In the genomic region with DNA sequence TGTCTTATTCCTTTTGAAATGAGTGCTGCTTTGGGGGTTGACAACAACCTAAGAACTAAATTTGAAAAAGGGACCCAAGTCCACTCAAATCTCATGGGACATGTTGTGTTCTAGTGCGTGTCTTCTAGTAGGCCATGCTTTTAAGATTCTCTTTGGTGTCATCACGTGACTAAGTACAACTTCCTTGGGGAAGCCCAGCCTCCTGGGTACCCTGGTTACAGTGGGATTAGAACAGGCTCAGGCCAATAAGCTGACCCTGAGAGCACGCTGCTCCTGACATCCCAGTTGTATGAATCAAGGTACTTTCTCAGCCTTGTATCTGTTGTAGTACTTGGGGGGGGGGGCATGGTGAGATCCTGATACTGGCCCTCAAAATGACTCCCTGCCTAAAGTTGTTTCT, we compare ENCODE assay signal across 22 mouse cellular contexts. TPM values are rescaled to one million over a fixed set of nuclear protein-coding genes. Genes with fewer than 3 reads are reported as not detected.
A peak's percentile ranks its signal among the peaks of the same experiment; 100 is the strongest.
DNase-seq lines count a peak whose midpoint lies in the region; ATAC-seq and TF ChIP-seq lines count a peak whose summit lies in the region.
"Had no signal": no experiment of that assay in that cellular context is flagged by ENCODE, and none has a peak within 500 bp of the region (broad histone marks: within the 10 kb centered on the region; RNA-seq: fewer than 3 reads in every experiment).

No protein-coding gene starts in this region.

- H3K4me2 ChIP-seq in intestine, embryonic 14.5 days (ENCODE audit: low read length) = no peak overlapping the region
- no peak overlapping the region for H3K4me2 ChIP-seq in intestine, postnatal 0 days (replicated peaks; ENCODE audit: low read depth)
- H3K4me2 ChIP-seq in CH12.LX (ENCODE audit: insufficient read depth, low read depth, poor library complexity, severe bottlenecking) = no peak overlapping the region
- H3K4me2 ChIP-seq in forebrain, embryonic 14.5 days (ENCODE audit: low read length) = no peak overlapping the region
- H3K4me2 ChIP-seq: embryonic facial prominence, embryonic 12.5 days; forebrain, embryonic 13.5 days had no signal

- dilution Hi-C loops in CH12.LX (cut with MboI; ENCODE audit: extremely low pct_ligation_motif_present, extremely low pct_unique_long_range_greater_than_20kb, low sequenced_read_pairs) = no loop called here

- H3K9me3 ChIP-seq in intestine, embryonic 14.5 days (ENCODE audit: control insufficient read depth, low read length) = no peaks in the 10 kb centered on the region
- no peaks in the 10 kb centered on the region for H3K9me3 ChIP-seq in intestine, postnatal 0 days (ENCODE audit: control insufficient read depth)
- H3K9me3 ChIP-seq in CH12.LX (replicated peaks; ENCODE audit: low read length) = no peaks in the 10 kb centered on the region
- no peaks in the 10 kb centered on the region for H3K9me3 ChIP-seq in forebrain, embryonic 14.5 days (replicated peaks; ENCODE audit: control insufficient read depth, low read length)
- H3K9me3 ChIP-seq: embryonic facial prominence, embryonic 10.5 days; embryonic facial prominence, embryonic 12.5 days; forebrain, embryonic 13.5 days had no signal

- no peak overlapping the region for H3K27ac ChIP-seq in intestine, embryonic 14.5 days (ENCODE audit: low read depth)
- H3K27ac ChIP-seq in intestine, postnatal 0 days (ENCODE audit: low read depth, low read length) = no peak overlapping the region
- H3K27ac ChIP-seq in CH12.LX (ENCODE audit: insufficient read depth, low read depth) = no peak overlapping the region
- no peak overlapping the region for H3K27ac ChIP-seq in forebrain, embryonic 14.5 days (ENCODE audit: low read depth, low read length)
- H3K27ac ChIP-seq: embryonic facial prominence, embryonic 10.5 days; embryonic facial prominence, embryonic 12.5 days; forebrain, embryonic 13.5 days had no signal

- peak; percentile 29 for DNase-seq in intestine, embryonic 14.5 days (ENCODE audit: low spot score)
- DNase-seq in CH12.LX (ENCODE audit: extremely low read depth) (no peak), R1 (ENCODE audit: low read depth, low spot score) (peak; percentile 60)
- DNase-seq in lung, adult 18-20 months = no peak
- no peak for DNase-seq in left cerebral cortex, adult 8-10 months (ENCODE audit: low spot score in 2 of 2)
- DNase-seq in forebrain, embryonic 14.5 days (ENCODE audit: low spot score) = no peak
- DNase-seq: adrenal gland, adult 8-10 months; adrenal gland, postnatal 14 days; adrenal gland, postnatal 36 days; cerebellum, adult 11-12 months; cerebellum, adult 2 months; cerebellum, adult 9-10 months; cerebellum, postnatal 10 days; cerebellum, postnatal 25 days had no signal

- no peaks in the 10 kb centered on the region for H3K27me3 ChIP-seq in intestine, embryonic 14.5 days (replicated peaks; ENCODE audit: control insufficient read depth, insufficient read depth, low read length)
- H3K27me3 ChIP-seq in intestine, postnatal 0 days (replicated peaks; ENCODE audit: control insufficient read depth, insufficient read depth, low read length) = no peaks in the 10 kb centered on the region
- H3K27me3 ChIP-seq in CH12.LX (replicated peaks) = no peaks in the 10 kb centered on the region
- no peaks in the 10 kb centered on the region for H3K27me3 ChIP-seq in forebrain, embryonic 14.5 days (replicated peaks; ENCODE audit: control insufficient read depth, insufficient read depth, low read length)
- H3K27me3 ChIP-seq: embryonic facial prominence, embryonic 12.5 days; forebrain, embryonic 13.5 days; Patski had no signal

- H3K9ac ChIP-seq in intestine, embryonic 14.5 days (ENCODE audit: low read length) = no peak overlapping the region
- H3K9ac ChIP-seq in intestine, postnatal 0 days (ENCODE audit: low read depth, low read length) = no peak overlapping the region
- H3K9ac ChIP-seq in CH12.LX (ENCODE audit: insufficient read depth, low read depth) = no peak overlapping the region
- H3K9ac ChIP-seq in forebrain, embryonic 14.5 days (ENCODE audit: low read length) = no peak overlapping the region
- H3K9ac ChIP-seq: embryonic facial prominence, embryonic 12.5 days; forebrain, embryonic 13.5 days had no signal

- 90% methylated on average over 3 of the region's 3 CpGs for WGBS in intestine, embryonic 14.5 days
- WGBS in intestine, postnatal 0 days = 96% methylated on average over 3 of the region's 3 CpGs
- 86% methylated on average over 3 of the region's 3 CpGs for WGBS in forebrain, embryonic 14.5 days

- TF ChIP-seq CTCF in intestine, postnatal 0 days (IDR thresholded peaks at IDR 0.05; ENCODE audit: low read depth) = no peak
- no peak for TF ChIP-seq CTCF in CH12.LX (conservative IDR thresholded peaks at IDR 0.05 in 1 of 2, IDR thresholded peaks at IDR 0.05 in 1 of 2; ENCODE audit: low read depth in 2 of 2, low read length in 2 of 2)

- no peak for TF ChIP-seq RAD21 in CH12.LX (IDR thresholded peaks at IDR 0.05; ENCODE audit: low read depth, low read length)

- in situ Hi-C loops in CH12.LX (cut with MboI; ENCODE audit: low pct_ligation_motif_present, low pct_unique_long_range_greater_than_20kb, low sequenced_read_pairs) = no loop called here

- no peak for ATAC-seq in intestine, embryonic 14.5 days (replicated peaks; ENCODE audit: low FRiP score, low TSS enrichment, low read depth)
- no peak for ATAC-seq in intestine, postnatal 0 days
- no peak for ATAC-seq in forebrain, embryonic 14.5 days
- ATAC-seq: activated CD4-positive, CD25-positive, alpha-beta regulatory T cell, adult 4 months; CD4-positive, CD25-positive, alpha-beta regulatory T cell, adult 4 months; forebrain, embryonic 13.5 days; forebrain, embryonic 16.5 days; Patski had no signal

- no peaks in the 10 kb centered on the region for H3K79me2 ChIP-seq in CH12.LX (replicated peaks; ENCODE audit: control insufficient read depth, extremely low read depth, insufficient read depth, poor library complexity, severe bottlenecking)

- H3K36me3 ChIP-seq in intestine, embryonic 14.5 days (ENCODE audit: control insufficient read depth, insufficient read depth, low read length) = no peaks in the 10 kb centered on the region
- H3K36me3 ChIP-seq in intestine, postnatal 0 days (ENCODE audit: control insufficient read depth, insufficient read depth) = no peaks in the 10 kb centered on the region
- no peaks in the 10 kb centered on the region for H3K36me3 ChIP-seq in CH12.LX (replicated peaks in 1 of 2; ENCODE audit: control insufficient read depth in 1 of 2, insufficient read depth in 1 of 2, low read length in 1 of 2)
- H3K36me3 ChIP-seq in forebrain, embryonic 14.5 days (ENCODE audit: control insufficient read depth, insufficient read depth, low read length) = no peaks in the 10 kb centered on the region
- H3K36me3 ChIP-seq: embryonic facial prominence, embryonic 10.5 days; embryonic facial prominence, embryonic 12.5 days had no signal

- H3K4me3 ChIP-seq in intestine, embryonic 14.5 days (ENCODE audit: low read depth, low read length) = no peak overlapping the region
- no peak overlapping the region for H3K4me3 ChIP-seq in intestine, postnatal 0 days (ENCODE audit: low read depth, low read length)
- H3K4me3 ChIP-seq in CH12.LX (replicated peaks in 1 of 3; ENCODE audit: low read depth in 2 of 3, low read length in 2 of 3, poor library complexity in 1 of 3) = no peak overlapping the region
- no peak overlapping the region for H3K4me3 ChIP-seq in forebrain, embryonic 14.5 days (ENCODE audit: low read depth, low read length)
- H3K4me3 ChIP-seq: embryonic facial prominence, embryonic 10.5 days; embryonic facial prominence, embryonic 12.5 days; forebrain, embryonic 13.5 days had no signal

- H3K4me1 ChIP-seq in intestine, embryonic 14.5 days (replicated peaks; ENCODE audit: control insufficient read depth, insufficient read depth, low read length) = no peaks in the 10 kb centered on the region
- H3K4me1 ChIP-seq in intestine, postnatal 0 days (replicated peaks; ENCODE audit: control insufficient read depth, insufficient read depth, low read length) = no peaks in the 10 kb centered on the region
- peaks cover 4 to 16% of the 10 kb centered on the region in 2 experiments; a peak in 3 of 4 replicates for H3K4me1 ChIP-seq in CH12.LX (ENCODE audit: control insufficient read depth in 1 of 2, insufficient read depth in 2 of 2)
- no peaks in the 10 kb centered on the region for H3K4me1 ChIP-seq in forebrain, embryonic 14.5 days (ENCODE audit: control insufficient read depth, insufficient read depth, low read length)
- H3K4me1 ChIP-seq: embryonic facial prominence, embryonic 12.5 days; forebrain, embryonic 13.5 days had no signal

- no peak for TF ChIP-seq POLR2A in CH12.LX (IDR thresholded peaks at IDR 0.05; ENCODE audit: low read depth, low read length)

- TF ChIP-seq EP300 in CH12.LX (IDR thresholded peaks at IDR 0.05; ENCODE audit: low read length) = no peak

TF ChIP-seq in CH12.LX, 34 proteins besides CTCF, POLR2A, EP300 and RAD21 (continues in another document):
- TF ChIP-seq RCOR1 (conservative IDR thresholded peaks at IDR 0.05; ENCODE audit: low read depth, low read length) = no peak
- TF ChIP-seq USF1 (IDR thresholded peaks at IDR 0.05; ENCODE audit: low read depth, low read length) = peak; percentile 34
- no peak for TF ChIP-seq GABPA (IDR thresholded peaks at IDR 0.05; ENCODE audit: insufficient replicate concordance, low read depth, low read length)
- no peak for TF ChIP-seq MAFK (IDR thresholded peaks at IDR 0.05; ENCODE audit: insufficient replicate concordance, low read length)
- TF ChIP-seq USF2 (conservative IDR thresholded peaks at IDR 0.05; ENCODE audit: low read depth, low read length) = peak; percentile 32; the same call in 1 of the 2 replicates
- TF ChIP-seq MEF2A (IDR thresholded peaks at IDR 0.05; ENCODE audit: borderline replicate concordance, low read depth, low read length) = no peak
- TF ChIP-seq UBTF (IDR thresholded peaks at IDR 0.05; ENCODE audit: low read depth, low read length) = no peak

RNA-seq across cellular contexts. Expression of gene Tmem245, which starts 4.5 kb away (rescaled TPM):
- polyA plus RNA-seq in intestine, embryonic 14.5 days (2014; fragmentation: Nextera tagmentation; extraction: Ambion mirVana) = 11.1 and 11.4 TPM in 2 replicates
- polyA plus RNA-seq in intestine, postnatal 0 days (2015; fragmentation: Nextera tagmentation; extraction: Ambion mirVana) = 3.3 and 3.6 TPM in 2 replicates
- total RNA-seq in CH12.LX (2012; rRNA removed) (8.4 and 9.0 TPM in 2 replicates), CH12.LX (2014; rRNA removed) (4.0 and 4.4 TPM in 2 replicates)
- polyA plus RNA-seq in CH12.LX (2012; ENCODE audit: insufficient read length, low read depth) = 4.7 and 5.6 TPM in 2 replicates
- total RNA-seq in left cerebral cortex, adult 8-10 months (2022) = 10 to 100 TPM; 41.6 to 49.3 (median 45.9) TPM
- polyA plus RNA-seq in forebrain, embryonic 14.5 days (2014; fragmentation: Nextera tagmentation; extraction: Ambion mirVana) = 4.8 and 6.0 TPM in 2 replicates

RNA-seq across cellular contexts. Expression of gene Frrs1l, which starts 38.5 kb away (rescaled TPM):
- 1.2 and 1.4 TPM in 2 replicates for polyA plus RNA-seq in intestine, embryonic 14.5 days (2014; fragmentation: Nextera tagmentation; extraction: Ambion mirVana)
- polyA plus RNA-seq in intestine, postnatal 0 days (2015; fragmentation: Nextera tagmentation; extraction: Ambion mirVana) = 0.18 TPM in 2 replicates
- total RNA-seq in CH12.LX (2012; rRNA removed) (not detected in 2 replicates), CH12.LX (2014; rRNA removed) (not detected in 2 replicates)
- not detected in 2 replicates for polyA plus RNA-seq in CH12.LX (2012; ENCODE audit: insufficient read length, low read depth)
- 100 to 1,000 TPM; 181 to 223 (median 197) TPM for total RNA-seq in left cerebral cortex, adult 8-10 months (2022)
- polyA plus RNA-seq in forebrain, embryonic 14.5 days (2014; fragmentation: Nextera tagmentation; extraction: Ambion mirVana) = 13.8 and 18.9 TPM in 2 replicates
- polyA plus RNA-seq: CD4-positive, CD25-positive, alpha-beta regulatory T cell, adult 4 months; Patski had no signal

Comparison
In these comparisons a context has a peak if more than half of its experiments do, and no peak if none do; other contexts are left out.
1. DNase-seq: peak in intestine, embryonic 14.5 days (single experiment) and R1 (single experiment); none in CH12.LX (single experiment), lung, adult 18-20 months (0 of 2), left cerebral cortex, adult 8-10 months (0 of 2) and forebrain, embryonic 14.5 days (single experiment).